Mouse (Mus musculus) heart, adult 2 months (tissue): ENCODE results near the gene Tfcp2.
"Not testable (repeated sequence)": the region's sequence is repeated elsewhere in the genome, so short reads cannot be mapped to it uniquely, and the experiment has no call there.

ENCODE experiments used
- CTCF ChIP-seq: fragments of 200-600 bp; IDR thresholded peaks from 2 replicates; pipeline ENCODE4 v1.8.1; 2022; ENCODE audit warnings: antibody characterized with exemption, mild to moderate bottlenecking, moderate library complexity
- EP300 ChIP-seq: fragments of 200-500 bp; IDR thresholded peaks from 2 replicates; pipeline ENCODE4 v1.6.1; 2011; ENCODE audit warnings: low read depth, low read length, control low read depth; ENCODE audit not compliant: insufficient read depth

GRCm38 (mm10) chr15:100542876-100543650 lies 8.7 kb downstream of the Tfcp2 start:
- not testable (repeated sequence) for TF ChIP-seq EP300, CTCF
